Mouse (Mus musculus) ES-Bruce4 (cell line): Measurements from ENCODE around the gene Kpna2.

ENCODE experiments used
- CTCF ChIP-seq: IDR thresholded peaks from one replicate; pipeline ENCODE4 v1.8.1; 2011; ENCODE audit warnings: low read depth, low read length
- EP300 ChIP-seq: IDR thresholded peaks from 2 replicates; pipeline ENCODE4 v1.6.1; 2011; ENCODE audit warnings: low read depth, low read length; ENCODE audit not compliant: insufficient read depth
- POLR2A ChIP-seq: IDR thresholded peaks from one replicate; pipeline ENCODE4 v1.8.1; 2011; ENCODE audit warnings: low read length; ENCODE audit not compliant: insufficient read depth

DNA sequence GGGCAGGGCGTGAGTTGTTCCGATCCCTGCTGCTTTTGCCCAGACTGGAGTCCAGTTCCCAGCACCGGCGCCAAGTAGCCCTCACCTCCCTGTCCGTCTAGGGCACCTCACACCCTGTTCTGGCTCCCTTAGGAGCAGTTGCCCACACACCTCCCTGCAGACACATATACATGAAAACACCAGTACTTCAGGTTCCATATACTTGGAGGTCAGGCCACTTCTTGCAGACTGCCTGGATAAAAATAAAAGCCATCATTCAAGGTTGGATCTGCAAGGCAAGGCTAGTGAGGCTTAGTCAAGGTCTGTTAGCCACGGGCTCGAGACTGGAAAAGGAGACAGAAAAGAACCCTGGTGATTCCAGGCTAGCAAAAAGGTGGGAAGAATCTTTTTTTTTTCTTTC, 32.3 kb upstream of the Kpna2 start:
- no peak for TF ChIP-seq POLR2A
- TF ChIP-seq CTCF: no peak
- TF ChIP-seq EP300: no peak
